Mouse (Mus musculus): ENCODE results near the gene Prkag2. TPM values are rescaled to one million over a fixed set of nuclear protein-coding genes. Genes with fewer than 3 reads are reported as not detected.

Prkag2 gene
- polyA plus RNA-seq, 1 experiment = 27.7 TPM

GRCm38 (mm10) chr5:24950039-24950438, 150.4 kb downstream of the Prkag2 start:
- Histone ChIP-seq H3K4me1 (ENCODE audit: control insufficient read depth, insufficient read depth, low read length) (no peaks in the 10 kb centered on the region), H3K4me3 (ENCODE audit: insufficient read depth, low read length) (no peak overlapping the region), H3K27ac (ENCODE audit: insufficient read depth, low read depth, low read length) (no peak overlapping the region)
- TF ChIP-seq CTCF (IDR thresholded peaks at IDR 0.05; ENCODE audit: low read depth, low read length) (no peak), POLR2A (IDR thresholded peaks at IDR 0.05; ENCODE audit: borderline replicate concordance, low read depth, low read length) (no peak)

- no peak overlapping the region for H3K27ac ChIP-seq (ENCODE audit: insufficient read depth, low read depth, low read length)
- TF ChIP-seq CTCF (IDR thresholded peaks at IDR 0.05; ENCODE audit: low read depth, low read length) (no peak), POLR2A (IDR thresholded peaks at IDR 0.05; ENCODE audit: borderline replicate concordance, low read depth, low read length) (no peak)
- H3K4me3 ChIP-seq (ENCODE audit: insufficient read depth, low read length) = no peak overlapping the region
- no peaks in the 10 kb centered on the region for H3K4me1 ChIP-seq (ENCODE audit: control insufficient read depth, insufficient read depth, low read length)
Measured at GRCm38 (mm10) chr5:24938046-24938822, 162.2 kb downstream of the Prkag2 start.

GRCm38 (mm10) chr5:24936451-24936850, 164.0 kb downstream of the Prkag2 start:
- Histone ChIP-seq H3K4me1 (ENCODE audit: control insufficient read depth, insufficient read depth, low read length) (no peaks in the 10 kb centered on the region), H3K27ac (ENCODE audit: insufficient read depth, low read depth, low read length) (no peak overlapping the region), H3K4me3 (ENCODE audit: insufficient read depth, low read length) (no peak overlapping the region)
- TF ChIP-seq POLR2A (IDR thresholded peaks at IDR 0.05; ENCODE audit: borderline replicate concordance, low read depth, low read length) (no peak), CTCF (IDR thresholded peaks at IDR 0.05; ENCODE audit: low read depth, low read length) (no peak)

GRCm38 (mm10) chr5:24935446-24935845, 165.0 kb downstream of the Prkag2 start:
- TF ChIP-seq POLR2A (IDR thresholded peaks at IDR 0.05; ENCODE audit: borderline replicate concordance, low read depth, low read length) (no peak), CTCF (IDR thresholded peaks at IDR 0.05; ENCODE audit: low read depth, low read length) (no peak)
- Histone ChIP-seq H3K4me1 (ENCODE audit: control insufficient read depth, insufficient read depth, low read length) (no peaks in the 10 kb centered on the region), H3K4me3 (ENCODE audit: insufficient read depth, low read length) (no peak overlapping the region), H3K27ac (ENCODE audit: insufficient read depth, low read depth, low read length) (no peak overlapping the region)

- no peak for TF ChIP-seq CTCF (IDR thresholded peaks at IDR 0.05; ENCODE audit: low read depth, low read length)
- no peaks in the 10 kb centered on the region for H3K4me1 ChIP-seq (ENCODE audit: control insufficient read depth, insufficient read depth, low read length)
- no peak overlapping the region for H3K4me3 ChIP-seq (ENCODE audit: insufficient read depth, low read length)
- no peak overlapping the region for H3K27ac ChIP-seq (ENCODE audit: insufficient read depth, low read depth, low read length)
Measured at GRCm38 (mm10) chr5:24933760-24934159, 166.7 kb downstream of the Prkag2 start.

- Histone ChIP-seq H3K27ac (ENCODE audit: insufficient read depth, low read depth, low read length) (no peak overlapping the region), H3K4me3 (ENCODE audit: insufficient read depth, low read length) (no peak overlapping the region), H3K4me1 (ENCODE audit: control insufficient read depth, insufficient read depth, low read length) (no peaks in the 10 kb centered on the region)
- no peak for TF ChIP-seq CTCF (IDR thresholded peaks at IDR 0.05; ENCODE audit: low read depth, low read length)
- TF ChIP-seq POLR2A (IDR thresholded peaks at IDR 0.05; ENCODE audit: borderline replicate concordance, low read depth, low read length) = no peak
Measured at GRCm38 (mm10) chr5:24931578-24932185, 168.8 kb downstream of the Prkag2 start.

GRCm38 (mm10) chr5:24930831-24931577, 169.4 kb downstream of the Prkag2 start:
- no peak overlapping the region for H3K27ac ChIP-seq (ENCODE audit: insufficient read depth, low read depth, low read length)
- H3K4me1 ChIP-seq (ENCODE audit: control insufficient read depth, insufficient read depth, low read length) = no peaks in the 10 kb centered on the region
- TF ChIP-seq CTCF (IDR thresholded peaks at IDR 0.05; ENCODE audit: low read depth, low read length) (no peak), POLR2A (IDR thresholded peaks at IDR 0.05; ENCODE audit: borderline replicate concordance, low read depth, low read length) (no peak)
- no peak overlapping the region for H3K4me3 ChIP-seq (ENCODE audit: insufficient read depth, low read length)

- Histone ChIP-seq H3K4me3 (ENCODE audit: insufficient read depth, low read length) (no peak overlapping the region), H3K4me1 (ENCODE audit: control insufficient read depth, insufficient read depth, low read length) (no peaks in the 10 kb centered on the region), H3K27ac (ENCODE audit: insufficient read depth, low read depth, low read length) (no peak overlapping the region)
- TF ChIP-seq CTCF (IDR thresholded peaks at IDR 0.05; ENCODE audit: low read depth, low read length) (no peak), POLR2A (IDR thresholded peaks at IDR 0.05; ENCODE audit: borderline replicate concordance, low read depth, low read length) (no peak)
Measured at GRCm38 (mm10) chr5:24928816-24929215, 171.6 kb downstream of the Prkag2 start.

GRCm38 (mm10) chr5:24927706-24928105, 172.7 kb downstream of the Prkag2 start:
- H3K4me1 ChIP-seq (ENCODE audit: control insufficient read depth, insufficient read depth, low read length) = no peaks in the 10 kb centered on the region
- no peak overlapping the region for H3K27ac ChIP-seq (ENCODE audit: insufficient read depth, low read depth, low read length)
- no peak overlapping the region for H3K4me3 ChIP-seq (ENCODE audit: insufficient read depth, low read length)
- TF ChIP-seq POLR2A (IDR thresholded peaks at IDR 0.05; ENCODE audit: borderline replicate concordance, low read depth, low read length) = no peak
- TF ChIP-seq CTCF (IDR thresholded peaks at IDR 0.05; ENCODE audit: low read depth, low read length) = no peak

GRCm38 (mm10) chr5:24919155-24919554, 181.3 kb downstream of the Prkag2 start:
- H3K27ac ChIP-seq (ENCODE audit: insufficient read depth, low read depth, low read length) = no peak overlapping the region
- peaks cover 23% of the 10 kb centered on the region for H3K4me1 ChIP-seq (ENCODE audit: control insufficient read depth, insufficient read depth, low read length)
- no peak overlapping the region for H3K4me3 ChIP-seq (ENCODE audit: insufficient read depth, low read length)
- TF ChIP-seq POLR2A (IDR thresholded peaks at IDR 0.05; ENCODE audit: borderline replicate concordance, low read depth, low read length) (no peak), CTCF (IDR thresholded peaks at IDR 0.05; ENCODE audit: low read depth, low read length) (no peak)
